Mouse (Mus musculus) C2C12 (cell line): Measurements from ENCODE around the gene Scpep1.

ENCODE experiments used
- CEBPB ChIP-seq: IDR thresholded peaks from one replicate; pipeline ENCODE4 v1.6.1; 2011; ENCODE audit warnings: low read depth, mild to moderate bottlenecking, control low read depth, moderate library complexity
- CTCF ChIP-seq: IDR thresholded peaks from one replicate; pipeline ENCODE4 v1.5.1; 2011; ENCODE audit not compliant: control insufficient read depth, insufficient read depth, insufficient read length
- FOSL1 ChIP-seq: IDR thresholded peaks from one replicate; pipeline ENCODE4 v1.8.0; 2011; ENCODE audit warnings: mild to moderate bottlenecking, low read length; ENCODE audit not compliant: poor library complexity, insufficient read depth, severe bottlenecking
- MAX ChIP-seq: IDR thresholded peaks from one replicate; pipeline ENCODE4 v1.6.1; 2011; ENCODE audit warnings: mild to moderate bottlenecking, control low read depth
- MYOD1 ChIP-seq: IDR thresholded peaks from one replicate; pipeline ENCODE4 v1.6.1; 2011; ENCODE audit warnings: low read depth; ENCODE audit not compliant: control insufficient read depth, insufficient read length
- MYOG ChIP-seq: IDR thresholded peaks from one replicate; pipeline ENCODE4 v1.6.1; 2011; ENCODE audit not compliant: control insufficient read depth, insufficient read length; ENCODE audit errors: extremely low read depth
- USF1 ChIP-seq: IDR thresholded peaks from one replicate; pipeline ENCODE4 v1.6.1; 2011; ENCODE audit warnings: low read depth, mild to moderate bottlenecking, control low read depth, moderate library complexity

DNA sequence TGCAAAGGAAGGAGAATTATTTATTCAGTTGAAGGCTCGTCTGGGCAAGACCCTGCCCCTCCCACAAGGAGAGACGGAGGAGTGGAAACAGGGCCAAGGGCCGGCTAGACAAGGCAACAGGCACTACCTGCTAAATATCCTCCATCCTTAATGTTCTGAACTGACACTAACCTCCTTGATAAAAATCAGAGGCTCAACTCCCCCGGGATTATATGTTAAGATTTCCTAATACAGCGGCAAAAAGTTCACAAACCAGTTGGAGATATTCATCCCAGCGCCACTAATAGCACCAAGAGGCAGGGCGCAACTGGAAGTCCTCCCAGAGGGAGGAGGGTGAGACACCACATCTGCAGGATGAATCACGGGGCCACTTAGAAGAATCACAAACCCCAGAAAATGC is 6.4 kb downstream of the Scpep1 start:
- TF ChIP-seq FOSL1 (no peak), CTCF (no peak), USF1 (no peak), MYOD1 (no peak), MAX (no peak), CEBPB (no peak), MYOG (no peak)
